Mouse (Mus musculus) limb, embryonic 14.5 days (tissue): Measurements from ENCODE around the gene Lix1. TPM values are rescaled to one million over a fixed set of nuclear protein-coding genes. Genes with fewer than 3 reads are reported as not detected.

Source experiments
- ATAC-seq: fragments of 200-750 bp; cut with Nextera tagmentation; 2 replicates; pipeline ENCODE4 v1.8.0; 2017; ENCODE audit warnings: low read depth, moderate number of reproducible peaks, moderate TSS enrichment; ENCODE audit not compliant: low FRiP score
- DNase-seq: peaks from one replicate; pipeline ENCODE4 v3.0.0-alpha.2; 2015; ENCODE audit warnings: low spot score
- H3K27ac ChIP-seq: fragments of 300-500 bp; sonication (generic); replicated peaks from 2 replicates; pipeline ENCODE4 v1.5.1; 2014; ENCODE audit warnings: low read depth, mild to moderate bottlenecking, low read length, moderate library complexity, mixed read lengths
- H3K27me3 ChIP-seq: fragments of 300-500 bp; sonication (generic); 2 replicates; pipeline ENCODE4 v1.6.1; 2014; ENCODE audit warnings: low read length, mixed read lengths; ENCODE audit not compliant: control insufficient read depth, insufficient read depth
- H3K36me3 ChIP-seq: fragments of 300-500 bp; sonication (generic); 2 replicates; pipeline ENCODE4 v1.6.1; 2014; ENCODE audit warnings: mild to moderate bottlenecking, low read length, moderate library complexity, mixed read lengths; ENCODE audit not compliant: control insufficient read depth, insufficient read depth
- H3K4me1 ChIP-seq: fragments of 300-500 bp; sonication (generic); 2 replicates; pipeline ENCODE4 v1.6.1; 2014; ENCODE audit warnings: antibody characterized with exemption, low read length, mixed read lengths; ENCODE audit not compliant: control insufficient read depth, insufficient read depth
- H3K4me2 ChIP-seq: fragments of 300-500 bp; sonication (generic); replicated peaks from 2 replicates; pipeline ENCODE4 v1.6.1; 2014; ENCODE audit warnings: low read depth, mild to moderate bottlenecking, low read length, moderate library complexity; ENCODE audit not compliant: severe bottlenecking
- H3K4me3 ChIP-seq: fragments of 300-500 bp; sonication (generic); replicated peaks from 2 replicates; pipeline ENCODE4 v1.5.1; 2014; ENCODE audit warnings: low read length
- H3K9ac ChIP-seq: fragments of 300-500 bp; sonication (generic); 2 replicates; pipeline ENCODE4 v1.6.1; 2014; ENCODE audit warnings: mild to moderate bottlenecking, low read depth, low read length, moderate library complexity; ENCODE audit not compliant: severe bottlenecking
- H3K9me3 ChIP-seq: fragments of 300-500 bp; sonication (generic); 2 replicates; pipeline ENCODE4 v1.6.1; 2016; ENCODE audit warnings: low read length; ENCODE audit not compliant: control insufficient read depth
- POLR2A ChIP-seq: fragments of 200-500 bp; IDR thresholded peaks from 2 replicates; pipeline ENCODE4 v1.8.0; 2012; ENCODE audit warnings: inconsistent platforms, mild to moderate bottlenecking, moderate library complexity, borderline replicate concordance; ENCODE audit not compliant: insufficient read depth, insufficient read length; ENCODE audit errors: extremely low read depth
- WGBS: fragments of 180-500 bp; shearing (Covaris S2); extraction: QIAGEN DNeasy Blood & Tissue Kit; methylation state at CpG from one replicate; pipeline ENCODE4 v1.1.7; 2014; 5-methylcytosine and 5-hydroxymethylcytosine counted together
- polyA plus RNA-seq, 2 experiments: library from polyadenylated mRNA; depleted of rRNA in 1 of 2; stranded (reverse) in 1 of 2; unstranded in 1 of 2; fragments of >200 nt; fragmentation: Nextera tagmentation in 1 of 2; extraction: Ambion mirVana in 1 of 2; gene quantifications; 2 replicates each; pipeline versions ENCODE4 v1.2.1 to v1.2.3; 2012 to 2014

Gene Lix1
- polyA plus RNA-seq, 2 experiments = 7.0 to 8.6 TPM

GRCm38 (mm10) chr17:17438576-17439191 is 36.2 kb downstream of the Lix1 start:
- peaks cover 15% of the 10 kb centered on the region; the same call in 1 of the 2 replicates for H3K4me1 ChIP-seq
- H3K27ac ChIP-seq = no peak overlapping the region
- H3K36me3 ChIP-seq = no peaks in the 10 kb centered on the region
- no peak overlapping the region for H3K9ac ChIP-seq
- TF ChIP-seq POLR2A = no peak
- H3K9me3 ChIP-seq = no peaks in the 10 kb centered on the region
- no peak overlapping the region for H3K4me3 ChIP-seq
- ATAC-seq (peak; percentile 82), DNase-seq (no peak)
- H3K27me3 ChIP-seq = no peaks in the 10 kb centered on the region
- H3K4me2 ChIP-seq = no peak overlapping the region

- no peak overlapping the region for H3K4me3 ChIP-seq
- no peak overlapping the region for H3K9ac ChIP-seq
- DNase-seq (no peak), ATAC-seq (no peak)
- no peaks in the 10 kb centered on the region for H3K36me3 ChIP-seq
- H3K4me1 ChIP-seq = peaks cover 10% of the 10 kb centered on the region; the same call in 1 of the 2 replicates
- WGBS = 12% methylated on average over 4 of the region's 4 CpGs
- peak overlapping the region; percentile 50; the same call in 1 of the 2 replicates for H3K27ac ChIP-seq
- H3K4me2 ChIP-seq = no peak overlapping the region
- no peaks in the 10 kb centered on the region for H3K9me3 ChIP-seq
- no peak for TF ChIP-seq POLR2A
- H3K27me3 ChIP-seq = no peaks in the 10 kb centered on the region
Observed at GRCm38 (mm10) chr17:17441876-17442498, 39.5 kb downstream of the Lix1 start.

- WGBS = 83% methylated on average over 3 of the region's 3 CpGs
- Histone ChIP-seq H3K9ac (no peak overlapping the region), H3K4me3 (no peak overlapping the region), H3K27me3 (no peaks in the 10 kb centered on the region), H3K27ac (no peak overlapping the region), H3K9me3 (no peaks in the 10 kb centered on the region), H3K4me1 (peaks cover 16% of the 10 kb centered on the region; the same call in 1 of the 2 replicates), H3K4me2 (no peak overlapping the region), H3K36me3 (no peaks in the 10 kb centered on the region)
- no peak for TF ChIP-seq POLR2A
- ATAC-seq (no peak), DNase-seq (no peak)
Observed at GRCm38 (mm10) chr17:17444297-17444886, 41.9 kb downstream of the Lix1 start.

- Histone ChIP-seq H3K4me1 (peaks cover 15% of the 10 kb centered on the region; the same call in 1 of the 2 replicates), H3K36me3 (no peaks in the 10 kb centered on the region), H3K27ac (no peak overlapping the region), H3K4me2 (no peak overlapping the region), H3K9ac (no peak overlapping the region), H3K9me3 (no peaks in the 10 kb centered on the region), H3K4me3 (no peak overlapping the region), H3K27me3 (no peaks in the 10 kb centered on the region)
- ATAC-seq = no peak
- TF ChIP-seq POLR2A = no peak
- DNase-seq = no peak
- 90% methylated on average over 3 of the region's 3 CpGs for WGBS
Observed at GRCm38 (mm10) chr17:17446683-17447082, 44.2 kb downstream of the Lix1 start.

GRCm38 (mm10) chr17:17447821-17448220 is 45.3 kb downstream of the Lix1 start:
- no peak for TF ChIP-seq POLR2A
- H3K9me3 ChIP-seq = no peaks in the 10 kb centered on the region
- H3K4me2 ChIP-seq = no peak overlapping the region
- no peak overlapping the region for H3K9ac ChIP-seq
- WGBS = 58% methylated on average over 5 of the region's 5 CpGs
- H3K27ac ChIP-seq = no peak overlapping the region
- H3K4me1 ChIP-seq = 0 out of 2 replicates have a peak, but pooled peaks cover 9% of the 10 kb centered on the region
- H3K36me3 ChIP-seq = no peaks in the 10 kb centered on the region
- ATAC-seq (no peak), DNase-seq (no peak)
- H3K27me3 ChIP-seq = no peaks in the 10 kb centered on the region
- no peak overlapping the region for H3K4me3 ChIP-seq
